Mouse (Mus musculus) embryonic fibroblast, embryonic 13.5 days (primary cell): Measurements from ENCODE around the gene Apold1.

Experiments used
- CTCF ChIP-seq: IDR thresholded peaks from 2 replicates; pipeline ENCODE4 v1.5.1; 2011; ENCODE audit warnings: mild to moderate bottlenecking, control low read depth, low read length, moderate library complexity, borderline replicate concordance; ENCODE audit not compliant: insufficient read depth
- POLR2A ChIP-seq: IDR thresholded peaks from 2 replicates; pipeline ENCODE4 v1.6.1; 2011; ENCODE audit warnings: low read depth, mild to moderate bottlenecking, control low read depth, low read length, moderate library complexity

DNA sequence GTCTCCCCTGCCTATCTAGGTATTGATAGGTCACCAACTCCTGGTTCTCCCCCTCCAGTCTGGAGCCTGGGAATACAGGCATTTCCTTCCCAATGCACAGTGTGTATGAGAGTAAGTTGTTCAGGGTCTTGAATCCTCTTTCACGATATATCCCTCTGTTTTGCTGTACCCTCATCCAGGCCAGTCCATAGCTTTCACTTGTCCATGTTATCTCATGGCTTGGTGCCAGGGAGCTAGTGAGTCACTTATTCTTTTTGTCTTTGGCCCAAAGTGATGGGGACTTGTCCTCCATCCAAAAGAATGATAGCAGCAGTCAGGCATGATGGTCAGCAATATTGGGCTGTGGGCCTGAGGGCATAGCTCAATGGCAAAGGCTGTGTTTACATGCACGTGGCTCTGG lies 45.2 kb downstream of the Apold1 start:
- TF ChIP-seq CTCF: no peak
- TF ChIP-seq POLR2A: no peak
